Mouse (Mus musculus) T-helper 1 cell (primary cell): Measurements from ENCODE around the gene Ttc12.

Source experiments
- in situ Hi-C: fragments of 300-600 bp; cut with MboI, MseI; formaldehyde crosslinking; loops from one replicate; pipeline ENCODE4 v1.15.1; 2025; ENCODE audit warnings: high pct_unique_total_duplicates

Gene Ttc12

DNA sequence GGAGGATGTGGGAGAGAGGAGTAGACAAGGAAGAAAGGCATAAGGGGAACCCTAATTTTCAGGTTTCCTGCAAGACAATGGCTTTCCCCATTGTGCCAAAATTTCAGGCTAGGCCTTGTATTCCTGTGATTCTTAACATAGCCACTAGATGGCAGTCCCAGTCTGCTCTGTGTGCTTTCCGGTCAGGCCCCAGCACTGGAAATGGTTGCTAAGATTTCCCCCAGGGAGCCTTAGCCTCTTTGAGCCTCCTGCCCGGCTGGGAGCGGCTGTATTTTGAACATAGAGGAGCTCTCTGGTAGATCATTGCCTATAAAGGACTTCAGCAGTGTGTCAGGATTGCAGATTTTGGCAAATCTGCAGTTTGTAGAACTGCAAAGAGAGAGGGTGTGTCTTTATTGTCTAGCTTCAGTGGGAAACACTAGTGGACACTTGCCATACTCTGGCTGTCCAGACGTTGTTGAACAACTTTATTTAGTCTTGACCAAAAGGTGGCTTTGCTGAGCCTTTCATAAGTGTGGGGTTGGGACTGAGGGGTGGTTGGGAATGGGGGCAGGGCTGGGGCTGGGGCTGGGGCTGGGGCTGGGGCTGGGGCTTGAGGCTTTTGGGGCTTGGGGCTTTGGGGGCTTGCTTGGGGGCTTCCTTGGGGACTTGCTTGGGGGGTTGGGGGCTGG, 8.1 kb upstream of the Ttc12 start:
- in situ Hi-C loops, result loop anchor here (5.0 to 10.0 kb wide), 3 partner anchors 412 to 941 kb away; partner anchors contain the start of gene Tmprss5

DNA sequence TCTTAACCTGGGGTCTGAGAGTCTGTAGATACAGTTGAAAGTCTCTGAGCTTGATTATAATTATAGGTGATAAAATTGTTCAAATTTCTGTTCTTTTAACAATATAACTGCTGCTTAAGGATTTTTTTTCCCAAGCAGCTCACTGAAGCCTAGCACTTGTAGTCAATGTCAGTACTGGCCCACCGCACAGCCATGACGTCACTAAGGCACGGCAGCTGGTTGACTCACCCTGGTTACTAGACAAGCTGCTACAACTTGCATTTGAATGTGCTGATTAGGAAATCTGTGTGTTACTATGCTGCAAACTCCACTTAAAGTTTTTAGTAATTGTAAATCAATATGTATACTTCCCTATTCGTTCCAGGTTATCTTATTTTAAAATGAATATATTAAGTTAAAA, 4.6 kb upstream of the Ttc12 start:
- in situ Hi-C loops, result loop anchor here (5.0 to 10.0 kb wide), 3 partner anchors 408 to 944 kb away; partner anchors contain the start of gene Tmprss5

DNA sequence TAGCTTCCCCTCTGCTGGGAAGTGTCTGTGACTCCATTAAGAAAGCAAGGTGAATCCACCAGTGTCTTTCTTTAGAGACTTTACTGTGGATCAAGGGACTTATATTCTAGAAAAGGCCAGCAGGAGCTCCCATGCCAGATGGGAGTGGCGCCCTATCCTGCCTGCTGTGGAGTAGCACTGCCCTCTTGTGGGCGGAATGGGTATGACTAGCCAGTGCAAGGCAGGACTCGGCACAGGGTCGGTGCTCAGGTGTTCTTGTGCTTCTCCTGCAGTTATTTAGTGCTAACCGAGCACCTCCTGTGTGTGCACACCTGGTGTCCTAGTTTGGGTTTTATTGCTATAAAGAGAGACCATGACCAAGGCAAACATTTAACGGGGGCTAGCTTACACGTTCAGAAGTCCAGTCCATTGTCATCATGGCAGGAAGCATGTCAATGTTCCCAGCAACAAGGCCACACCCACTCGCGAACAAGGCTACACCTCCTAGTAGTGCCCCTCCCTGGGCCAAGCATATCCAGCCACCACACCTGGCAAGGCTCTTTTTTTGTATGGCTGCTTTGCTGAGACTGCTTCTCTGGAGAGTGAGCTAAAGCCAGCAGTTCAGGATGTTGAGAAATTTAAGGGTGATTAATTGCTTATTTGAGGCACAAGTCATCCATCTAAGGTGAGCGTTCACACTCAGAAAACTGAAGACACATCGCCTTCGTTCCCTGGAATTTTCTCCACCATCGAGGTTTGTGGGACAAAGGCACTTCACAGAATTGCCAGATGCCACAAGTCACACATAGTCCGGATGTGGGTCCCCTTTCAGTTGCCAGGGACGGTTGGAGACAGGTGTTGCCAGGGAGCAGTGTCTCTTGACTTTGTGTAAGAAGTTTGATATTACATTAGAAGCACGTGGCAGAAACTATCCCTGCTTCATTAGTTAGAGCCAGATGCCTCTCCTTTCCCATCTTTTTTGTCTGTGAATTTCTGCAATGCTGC, 3.2 kb upstream of the Ttc12 start:
- in situ Hi-C loops, result no loop called here

DNA sequence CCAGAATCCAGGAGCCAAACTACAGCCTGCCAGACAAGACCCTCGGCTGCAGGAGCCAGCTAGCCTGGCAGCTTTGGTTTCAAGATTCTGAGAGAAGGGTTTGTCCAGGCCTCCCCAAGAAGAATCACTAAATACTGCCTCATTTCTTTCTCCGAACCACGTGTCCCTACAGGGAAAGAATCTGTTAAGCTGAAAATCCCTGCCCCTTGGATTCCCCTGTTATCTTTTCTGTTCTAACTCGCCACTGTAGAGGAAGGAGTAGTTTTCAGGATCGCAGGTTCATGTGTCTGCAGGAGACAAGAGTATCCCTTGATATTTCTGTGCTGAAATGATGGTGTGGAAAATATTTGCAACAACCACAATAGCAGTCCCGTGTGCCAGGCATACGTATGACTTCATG, 2.2 kb upstream of the Ttc12 start:
- in situ Hi-C loops, result no loop called here

DNA sequence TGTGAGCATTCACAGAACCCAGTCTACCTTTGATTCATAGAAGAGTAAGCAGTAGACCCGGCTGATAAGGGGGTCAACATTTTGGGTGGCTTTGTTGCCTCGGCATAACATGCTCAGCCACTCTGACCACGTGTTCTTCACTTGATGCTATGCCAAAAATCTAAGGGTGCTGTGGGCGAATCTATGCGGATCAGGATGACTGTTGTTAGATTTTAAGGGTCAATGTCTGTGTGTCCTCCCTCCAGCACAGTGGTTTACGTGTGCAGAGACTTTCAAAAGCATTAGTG, 1.6 kb upstream of the Ttc12 start:
- in situ Hi-C loops, result no loop called here

DNA sequence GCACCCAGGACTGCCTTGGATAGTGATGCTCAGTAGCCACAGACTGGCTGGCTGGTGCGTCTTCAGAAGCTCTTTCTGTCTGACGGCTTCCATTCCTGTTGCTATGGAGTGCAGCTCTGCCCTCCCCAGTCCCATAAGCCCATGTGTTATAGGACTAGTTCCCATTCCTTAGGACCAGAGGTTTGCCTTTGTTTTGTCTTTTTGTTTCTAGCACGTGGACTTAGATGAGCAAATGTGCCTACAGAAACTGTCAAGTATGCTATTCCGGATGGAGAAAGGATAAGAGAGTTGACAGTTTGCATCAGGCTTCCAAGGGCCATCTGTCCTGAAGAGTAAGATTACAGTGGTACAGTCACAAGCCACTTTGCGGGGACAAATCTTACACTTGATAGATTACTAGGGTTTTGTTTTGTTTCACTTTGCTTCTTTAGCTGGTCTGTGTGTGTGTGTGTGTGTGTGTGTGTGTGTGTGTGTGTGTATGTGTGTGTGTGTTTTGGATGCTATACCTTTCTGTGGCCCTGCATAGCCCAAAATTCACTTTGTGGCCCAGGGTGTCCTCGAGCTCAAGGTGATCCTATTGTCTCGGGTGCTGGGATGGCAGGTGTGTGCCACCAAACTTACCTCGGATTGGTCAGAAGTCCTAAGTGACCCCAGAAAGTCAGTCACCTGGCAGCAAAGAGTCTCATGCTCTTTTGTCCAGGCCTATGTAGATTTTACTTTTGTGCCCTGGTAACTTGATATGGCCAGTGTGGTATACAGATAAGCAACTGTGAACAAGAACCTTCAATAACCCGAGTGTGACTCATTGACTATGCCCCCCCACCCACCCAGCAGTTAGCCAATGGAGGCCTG, 1.0 kb upstream of the Ttc12 start:
- in situ Hi-C loops, result no loop called here

DNA sequence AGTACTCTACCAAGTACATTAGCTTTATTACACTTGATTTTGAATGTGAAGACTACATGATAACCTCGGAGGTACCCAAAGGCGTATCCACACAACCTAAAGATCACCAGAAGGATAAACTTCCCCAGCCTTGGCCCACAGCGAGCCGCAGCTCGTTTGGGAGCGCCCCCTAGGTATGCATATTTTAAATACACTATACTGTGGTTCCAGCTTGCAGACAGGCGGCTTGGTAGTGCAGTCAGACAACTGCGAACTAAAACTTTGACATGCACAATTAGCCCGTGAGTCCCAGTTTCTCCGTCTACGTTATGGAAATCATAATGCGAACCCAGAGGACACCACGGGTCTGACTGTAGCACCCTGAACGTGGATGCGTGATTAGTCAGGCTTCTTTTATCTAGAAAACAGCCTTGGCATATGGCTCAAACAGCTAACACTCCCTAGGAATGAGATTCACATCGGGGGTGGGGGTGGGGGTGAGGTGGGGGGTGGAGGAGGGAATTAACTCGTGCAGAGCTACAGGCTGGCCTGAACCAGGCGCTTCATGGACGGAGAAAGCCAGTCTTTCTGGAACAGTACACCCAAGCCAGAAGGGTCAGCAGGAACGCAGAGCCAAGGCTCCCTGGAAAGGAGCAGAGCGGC, 654 bp downstream of the Ttc12 start:
- in situ Hi-C loops, result no loop called here

DNA sequence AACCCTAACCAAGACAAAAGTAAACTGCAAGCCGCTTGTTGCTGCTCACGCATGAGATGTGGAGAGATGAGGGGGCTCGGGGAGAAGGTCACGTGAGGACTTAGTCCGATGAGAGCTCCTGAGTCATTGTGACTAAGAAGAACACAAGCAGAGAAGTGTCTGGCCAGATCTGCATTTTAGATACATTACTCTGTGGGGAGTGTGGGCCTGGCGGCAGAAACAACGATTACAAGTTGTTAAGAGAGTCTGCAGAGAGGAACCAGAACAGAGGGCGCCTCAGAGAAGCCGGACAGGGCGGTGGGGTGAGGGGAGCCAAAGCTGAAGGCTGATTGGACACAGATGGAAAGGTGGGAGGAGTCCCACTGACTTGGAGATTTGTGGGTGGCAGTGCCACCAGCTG, 2.7 kb downstream of the Ttc12 start:
- in situ Hi-C loops, result no loop called here

DNA sequence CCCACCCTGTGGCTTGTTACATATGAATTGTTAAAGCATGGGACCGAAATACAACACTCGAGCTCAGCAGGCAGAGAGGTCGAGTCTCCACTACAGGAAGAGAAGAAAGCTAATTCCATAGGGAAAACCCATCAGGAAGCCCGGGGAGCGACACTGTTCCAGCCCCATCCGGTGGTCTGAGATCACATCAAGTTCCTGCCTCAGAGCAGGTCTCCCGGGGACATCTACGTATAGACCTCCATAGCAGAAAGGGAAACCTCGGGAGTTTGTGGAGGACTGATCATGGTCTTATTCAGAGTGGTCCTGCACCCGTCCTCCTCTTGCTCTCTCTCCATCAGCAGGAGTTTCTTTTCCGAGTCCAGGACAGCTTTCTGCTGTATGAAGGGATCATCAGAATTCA, 13.9 kb downstream of the Ttc12 start:
- in situ Hi-C loops, result loop anchor here (25.0 kb wide), 1 partner anchor 1060 kb away; no protein-coding TSS in a partner anchor

DNA sequence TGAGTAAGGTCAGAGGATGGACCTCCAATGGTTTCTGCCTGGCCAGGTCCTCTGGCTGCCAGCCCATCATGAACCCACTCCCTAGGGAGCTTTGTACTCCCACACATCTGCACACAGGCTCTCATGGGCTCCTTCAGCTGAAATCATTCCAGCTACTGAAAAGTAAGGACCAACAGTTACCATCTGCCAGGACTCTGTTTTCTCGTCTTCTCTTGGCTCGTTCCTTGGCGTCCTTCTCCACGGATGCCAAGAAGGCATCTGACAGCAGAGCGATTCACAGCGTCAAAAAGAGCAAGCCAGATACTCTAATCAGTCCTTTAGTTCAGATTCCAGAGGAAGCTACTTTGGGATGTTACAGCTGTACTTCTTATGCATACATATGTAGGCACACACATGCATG, 15.1 kb downstream of the Ttc12 start:
- in situ Hi-C loops, result loop anchor here (25.0 kb wide), 1 partner anchor 1059 kb away; no protein-coding TSS in a partner anchor

DNA sequence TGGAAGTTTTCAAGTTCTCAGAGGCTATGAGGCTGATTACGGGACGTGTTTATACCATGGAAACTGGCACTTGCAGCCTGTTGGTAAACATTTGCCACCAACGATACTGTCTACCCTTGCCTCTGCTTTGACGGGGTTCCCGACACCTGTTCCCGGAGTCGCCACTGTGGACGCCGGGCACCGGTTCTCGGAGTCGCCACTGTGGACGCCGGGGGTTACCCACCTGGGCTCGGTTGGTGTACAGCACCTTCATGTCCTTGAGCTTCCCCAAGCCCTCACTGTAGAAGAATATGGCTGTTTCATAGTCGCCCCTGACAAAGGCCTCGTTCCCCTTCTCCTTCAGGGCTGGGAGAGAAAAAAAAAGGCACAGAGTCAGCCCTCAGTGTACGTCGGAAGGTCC, 16.0 kb downstream of the Ttc12 start:
- in situ Hi-C loops, result loop anchor here (25.0 kb wide), 1 partner anchor 1058 kb away; no protein-coding TSS in a partner anchor

DNA sequence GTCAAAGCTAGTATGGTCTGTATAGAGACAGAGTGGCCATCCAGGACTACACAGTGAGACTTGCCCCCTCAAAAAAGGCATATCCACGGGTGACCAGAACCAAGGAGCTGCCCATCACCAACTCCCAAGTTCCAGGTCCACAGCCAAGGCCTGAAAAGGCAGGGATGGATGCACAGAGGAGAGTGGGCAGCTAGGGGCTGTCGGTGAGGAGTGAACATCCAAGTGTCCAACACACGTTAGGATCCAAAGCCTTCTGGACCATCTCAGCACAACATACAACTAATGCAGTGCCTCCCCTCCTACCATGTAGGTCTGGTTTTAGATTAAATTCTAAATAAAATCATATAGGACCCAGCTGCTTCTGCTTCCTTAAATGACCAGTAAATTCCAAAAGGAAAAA, 29.9 kb downstream of the Ttc12 start:
- in situ Hi-C loops, result loop anchor here (25.0 kb wide), 1 partner anchor 1044 kb away; no protein-coding TSS in a partner anchor

DNA sequence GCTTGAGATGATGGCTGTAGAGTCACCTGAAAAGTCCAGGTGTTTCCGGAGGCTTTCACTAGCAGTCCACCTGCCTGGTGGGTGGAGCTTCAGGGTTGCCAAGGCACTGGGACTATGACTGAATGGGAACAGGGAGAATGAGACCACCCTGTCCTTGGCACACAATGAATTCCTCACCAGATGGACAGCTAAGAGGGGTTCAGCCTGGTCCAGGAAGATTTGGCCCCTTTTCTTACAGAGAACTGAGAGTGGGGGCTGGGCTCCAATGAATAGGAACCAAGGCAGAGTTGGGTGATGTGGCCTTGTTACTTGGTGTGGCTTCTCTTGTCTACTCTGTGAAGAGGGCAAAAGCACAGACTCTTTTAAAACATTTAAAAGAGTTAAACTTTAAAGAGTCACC, 33.6 kb downstream of the Ttc12 start:
- in situ Hi-C loops, result loop anchor here (25.0 kb wide), 1 partner anchor 1040 kb away; no protein-coding TSS in a partner anchor

DNA sequence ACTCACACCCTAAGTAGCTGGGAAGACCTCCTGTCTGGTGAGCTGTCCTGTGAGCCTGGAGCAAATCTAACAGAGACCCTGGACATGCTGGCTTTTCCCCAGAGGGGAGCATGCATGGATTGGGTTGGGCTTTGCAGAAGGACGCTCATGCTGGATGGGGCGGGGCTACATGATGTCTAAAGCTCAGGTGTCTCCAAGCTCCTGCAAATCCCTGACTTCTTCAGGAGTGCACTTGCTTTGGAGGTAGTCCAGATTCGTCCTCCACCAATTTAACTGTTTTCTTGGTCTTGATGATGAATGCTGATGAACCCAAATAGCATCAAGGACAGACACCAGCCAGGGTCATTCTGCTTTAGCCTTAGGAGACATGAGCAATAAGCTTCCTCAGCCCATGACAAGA, 35.5 kb downstream of the Ttc12 start:
- in situ Hi-C loops, result loop anchor here (25.0 kb wide), 1 partner anchor 1038 kb away; no protein-coding TSS in a partner anchor

DNA sequence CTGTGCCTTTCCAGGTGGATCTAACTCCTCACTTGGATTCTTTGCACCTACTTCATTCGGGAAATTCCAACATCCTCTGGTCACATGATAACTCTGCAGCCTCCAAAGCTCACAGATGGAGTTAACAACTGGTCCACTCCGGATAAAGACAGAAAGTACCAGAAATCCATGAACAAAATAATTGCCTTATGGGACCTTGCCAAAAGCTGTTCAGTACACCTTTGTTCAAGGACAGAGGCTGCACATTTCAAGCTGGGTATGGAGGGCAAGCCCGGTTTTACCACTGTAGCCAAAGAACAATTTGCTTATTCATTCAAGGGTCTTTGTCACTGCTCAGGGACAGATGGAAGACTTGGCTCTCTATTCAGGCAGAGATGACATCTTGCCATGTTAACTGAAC, 43.4 kb downstream of the Ttc12 start:
- in situ Hi-C loops, result no loop called here

DNA sequence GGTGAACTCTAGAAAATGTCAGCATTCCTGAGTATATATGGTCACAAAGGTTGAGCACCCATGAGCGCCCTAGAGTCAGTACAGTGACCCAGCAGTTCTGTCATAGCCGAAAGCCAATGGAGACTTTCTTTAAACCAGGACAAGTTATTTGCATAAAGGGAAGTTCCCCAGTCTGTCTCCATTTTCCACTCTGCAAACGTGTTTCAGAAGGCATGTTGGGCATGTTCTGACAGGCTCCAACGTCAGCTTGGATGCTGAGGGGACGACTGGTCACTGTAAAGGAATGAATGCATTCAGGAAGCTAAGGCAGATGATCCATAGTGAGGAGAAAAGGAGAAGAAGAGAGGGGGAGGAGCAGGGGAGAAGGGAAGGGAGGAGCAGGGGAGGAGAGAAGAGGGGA, 58.5 kb downstream of the Ttc12 start:
- in situ Hi-C loops, result no loop called here

DNA sequence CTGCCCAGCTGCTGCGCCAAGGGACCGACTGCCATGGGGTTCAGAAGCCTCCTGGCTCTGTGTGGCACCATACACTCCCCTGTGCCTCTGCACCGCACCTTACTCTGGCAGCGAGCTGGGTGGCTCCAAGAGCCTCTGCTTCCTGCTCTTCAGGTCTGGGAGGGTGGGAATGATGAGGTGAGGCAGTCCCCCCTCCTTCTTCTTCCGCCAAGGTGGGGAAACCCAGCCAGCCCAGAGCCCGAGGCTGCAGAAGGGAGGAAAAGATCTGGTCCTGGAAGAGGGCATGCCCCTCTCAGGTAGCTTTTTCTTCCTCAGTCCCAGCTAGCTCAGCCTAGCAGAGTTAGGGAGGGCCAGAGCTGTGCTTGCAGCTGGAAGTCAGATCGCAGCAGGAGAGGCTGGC, 59.1 kb downstream of the Ttc12 start, which contains the start of gene Ankk1:
Gene Ankk1, minus strand, starts transcription at position 101 of the 400 bp plus-strand sequence.
- in situ Hi-C loops, result no loop called here

DNA sequence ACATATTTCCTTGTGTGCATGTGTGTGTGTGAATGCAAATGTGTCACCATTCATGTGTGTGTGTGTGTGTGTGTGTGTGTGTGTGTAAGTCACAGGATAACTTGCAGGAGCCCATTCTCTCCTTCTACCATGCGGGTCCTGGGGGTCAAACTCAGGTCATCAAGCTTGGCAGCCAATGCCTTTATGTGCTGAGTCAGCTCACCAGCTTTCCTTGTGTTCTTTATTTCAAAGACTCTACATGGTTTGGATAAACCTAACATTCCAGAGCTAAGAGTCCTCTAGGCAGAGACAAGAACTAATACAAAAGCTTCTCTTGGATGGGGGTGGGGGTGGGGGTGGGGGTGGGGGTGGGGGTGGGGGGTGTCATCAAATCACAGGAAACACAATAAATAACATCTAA, 60.4 kb downstream of the Ttc12 start:
- in situ Hi-C loops, result no loop called here

DNA sequence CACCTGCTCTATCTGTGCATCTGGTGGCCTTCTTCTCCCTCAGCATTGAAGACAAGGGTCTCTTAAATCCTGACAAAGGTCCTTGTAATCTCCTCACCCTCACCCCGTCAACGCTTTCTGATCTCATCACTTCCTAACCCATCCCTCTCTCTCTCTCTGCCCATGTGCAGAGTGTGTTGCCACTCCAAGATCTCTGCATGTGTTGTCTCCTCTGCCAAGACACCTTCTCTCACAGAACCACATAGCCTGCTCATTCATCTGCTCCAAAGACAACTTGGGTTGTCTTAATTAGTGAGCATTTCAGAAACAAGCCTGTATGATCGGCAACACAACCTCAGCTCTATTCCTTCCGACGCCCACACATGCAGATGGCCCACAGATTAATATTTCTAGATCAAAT, 62.2 kb downstream of the Ttc12 start:
- in situ Hi-C loops, result no loop called here

DNA sequence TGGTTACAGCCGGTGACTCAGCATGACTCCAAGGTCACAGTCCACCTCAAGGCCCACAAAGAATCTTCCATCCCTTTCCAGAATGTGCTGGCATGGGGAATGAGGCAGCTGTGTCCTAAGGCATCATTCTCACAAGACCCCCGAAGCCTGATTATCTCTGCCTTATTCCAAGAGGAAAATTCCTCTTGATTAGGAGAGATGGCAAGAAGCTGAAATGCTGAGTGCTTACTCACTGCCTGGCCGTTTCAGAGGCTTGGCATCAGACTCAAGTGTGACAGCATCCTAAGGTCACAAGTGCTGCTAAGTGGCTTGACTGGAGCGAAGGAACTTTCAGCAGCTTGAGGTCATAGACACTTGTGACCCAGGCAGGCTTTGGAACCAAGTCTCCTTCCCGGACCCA, 75.4 kb downstream of the Ttc12 start:
- in situ Hi-C loops, result no loop called here

DNA sequence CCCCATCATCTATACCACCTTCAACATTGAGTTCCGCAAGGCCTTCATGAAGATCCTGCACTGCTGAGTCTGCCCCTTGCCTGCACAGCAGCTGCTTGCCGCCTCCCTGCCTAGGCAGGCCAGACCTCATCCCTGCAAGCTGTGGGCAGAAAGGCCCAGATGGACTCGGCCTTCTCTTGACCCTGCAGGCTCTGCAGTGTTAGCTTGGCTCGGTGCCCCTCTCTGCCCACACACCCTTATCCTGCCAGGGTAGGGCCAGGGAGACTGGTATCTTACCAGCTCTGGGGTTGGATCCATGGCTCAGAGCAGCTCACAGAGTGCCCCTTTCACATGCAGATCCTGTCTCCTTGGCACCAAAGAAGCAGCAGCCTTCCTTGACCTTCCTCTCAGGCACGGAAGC, 79.0 kb downstream of the Ttc12 start:
- in situ Hi-C loops, result no loop called here
